ENCODE assay signal across 9 mouse cellular contexts in the genomic region with DNA sequence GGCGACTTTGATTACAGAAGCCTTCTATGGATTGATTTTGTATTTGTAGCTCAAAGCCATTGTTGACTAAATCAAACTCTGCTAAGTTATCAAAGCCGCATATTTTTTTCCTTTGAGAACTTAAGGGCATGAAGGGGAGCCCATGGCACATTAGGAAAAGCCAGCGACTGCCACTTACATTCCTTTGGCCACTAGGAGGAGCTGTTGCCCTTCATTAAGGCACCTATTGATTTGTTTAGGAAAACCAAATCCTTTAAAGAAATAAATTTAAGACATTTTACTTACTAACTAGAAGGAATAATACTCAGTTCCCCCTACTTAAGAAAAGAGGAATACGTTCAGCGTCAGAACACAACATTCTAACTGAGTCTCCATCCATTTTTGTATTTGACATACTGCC.
DNase-seq lines count a peak whose midpoint lies in the region; ATAC-seq and TF ChIP-seq lines count a peak whose summit lies in the region.
"Had no signal": no experiment of that assay in that cellular context is flagged by ENCODE, and none has a peak within 500 bp of the region (broad histone marks: within the 10 kb centered on the region; RNA-seq: fewer than 3 reads in every experiment).

No protein-coding gene starts in this region.

- peak; percentile 82 for TF ChIP-seq CTCF in cortical plate, adult 2 months (IDR thresholded peaks at IDR 0.05; ENCODE audit: extremely low read depth, insufficient read depth, low read length)
- peak; percentile 89 for TF ChIP-seq CTCF in hindbrain, postnatal 0 days (IDR thresholded peaks at IDR 0.05; ENCODE audit: low read depth)

- no peaks in the 10 kb centered on the region for H3K4me1 ChIP-seq in midbrain, embryonic 11.5 days (ENCODE audit: control insufficient read depth, insufficient read depth, low read length)
- H3K4me1 ChIP-seq in midbrain, embryonic 15.5 days, result no peaks in the 10 kb centered on the region
- peaks cover 3% of the 10 kb centered on the region; the same call in 1 of the 2 replicates for H3K4me1 ChIP-seq in cortical plate, adult 2 months (ENCODE audit: control insufficient read depth, insufficient read depth, low read length)
- no peaks in the 10 kb centered on the region for H3K4me1 ChIP-seq in hindbrain, postnatal 0 days (ENCODE audit: insufficient read depth, low read length)
- H3K4me1 ChIP-seq: hindbrain, embryonic 15.5 days had no signal

- TF ChIP-seq POLR2A in cortical plate, adult 2 months (IDR thresholded peaks at IDR 0.05; ENCODE audit: extremely low read depth, insufficient read depth, low read length), result no peak

- ATAC-seq in midbrain, embryonic 11.5 days (ENCODE audit: low FRiP score), result no peak
- ATAC-seq in midbrain, embryonic 15.5 days (replicated peaks), result no peak
- no peak for ATAC-seq in hindbrain, postnatal 0 days

- no peak overlapping the region for H3K4me3 ChIP-seq in midbrain, embryonic 11.5 days (ENCODE audit: low read depth, low read length)
- no peak overlapping the region for H3K4me3 ChIP-seq in midbrain, embryonic 15.5 days
- H3K4me3 ChIP-seq in cortical plate, adult 2 months (ENCODE audit: insufficient read depth, low read length), result no peak overlapping the region
- H3K4me3 ChIP-seq in hindbrain, postnatal 0 days (ENCODE audit: low read length), result no peak overlapping the region
- H3K4me3 ChIP-seq: hindbrain, embryonic 15.5 days had no signal

- no peaks in the 10 kb centered on the region for H3K27me3 ChIP-seq in midbrain, embryonic 11.5 days (ENCODE audit: control insufficient read depth, insufficient read depth, low read length)
- H3K27me3 ChIP-seq in midbrain, embryonic 15.5 days (replicated peaks), result no peaks in the 10 kb centered on the region
- H3K27me3 ChIP-seq in hindbrain, postnatal 0 days (ENCODE audit: insufficient read depth, low read length), result no peaks in the 10 kb centered on the region
- H3K27me3 ChIP-seq: hindbrain, embryonic 15.5 days had no signal

- DNase-seq in midbrain, embryonic 11.5 days (ENCODE audit: low spot score, missing footprints), result peak; percentile 97
- peak; percentile 79 for DNase-seq in ZHBTc4 (ENCODE audit: low read depth, low spot score)
- DNase-seq in hindbrain, postnatal 0 days (ENCODE audit: low spot score), result peak; percentile 92
- peak; percentile 70 for DNase-seq in left cerebral cortex, postnatal 4 days
- DNase-seq in retina, embryonic 14.5 days (ENCODE audit: low spot score), result peak; percentile 90
- peak; percentile 71 for DNase-seq in urinary bladder, postnatal 25 days (ENCODE audit: low spot score)

- 27% methylated on average over 5 of the region's 5 CpGs for WGBS in midbrain, embryonic 11.5 days
- WGBS in midbrain, embryonic 15.5 days, result 27% methylated on average over 5 of the region's 5 CpGs
- WGBS in hindbrain, postnatal 0 days, result 23% methylated on average over 5 of the region's 5 CpGs

- H3K27ac ChIP-seq in midbrain, embryonic 11.5 days (ENCODE audit: low read depth, low read length), result no peak overlapping the region
- H3K27ac ChIP-seq in midbrain, embryonic 15.5 days, result no peak overlapping the region
- no peak overlapping the region for H3K27ac ChIP-seq in cortical plate, adult 2 months (ENCODE audit: insufficient read depth, low read length)
- no peak overlapping the region for H3K27ac ChIP-seq in hindbrain, postnatal 0 days
- H3K27ac ChIP-seq: hindbrain, embryonic 15.5 days had no signal

- intact Hi-C loops in left cerebral cortex, postnatal 4 days (cut with DNase I), result loop anchor here (2.0 kb wide), 1 partner anchor 548 kb away; no protein-coding TSS in a partner anchor

- no peak overlapping the region for H3K9ac ChIP-seq in midbrain, embryonic 11.5 days (ENCODE audit: low read length)
- no peak overlapping the region for H3K9ac ChIP-seq in midbrain, embryonic 15.5 days
- H3K9ac ChIP-seq in hindbrain, postnatal 0 days (replicated peaks; ENCODE audit: low read length), result no peak overlapping the region
- H3K9ac ChIP-seq: hindbrain, embryonic 15.5 days had no signal

- H3K9me3 ChIP-seq in midbrain, embryonic 11.5 days (ENCODE audit: control insufficient read depth, low read length), result no peaks in the 10 kb centered on the region
- H3K9me3 ChIP-seq in midbrain, embryonic 15.5 days, result no peaks in the 10 kb centered on the region
- no peaks in the 10 kb centered on the region for H3K9me3 ChIP-seq in hindbrain, postnatal 0 days (ENCODE audit: low read length)
- H3K9me3 ChIP-seq: hindbrain, embryonic 15.5 days had no signal

- 0 out of 2 replicates have a peak, but pooled peaks cover 3% of the 10 kb centered on the region for H3K36me3 ChIP-seq in midbrain, embryonic 11.5 days (ENCODE audit: control insufficient read depth, insufficient read depth, low read length)
- H3K36me3 ChIP-seq in midbrain, embryonic 15.5 days (replicated peaks), result 0 out of 2 replicates have a peak, but pooled peaks cover 9% of the 10 kb centered on the region
- H3K36me3 ChIP-seq in hindbrain, postnatal 0 days (ENCODE audit: insufficient read depth, low read length), result peaks cover 21% of the 10 kb centered on the region

- no peak overlapping the region for H3K4me2 ChIP-seq in midbrain, embryonic 11.5 days
- no peak overlapping the region for H3K4me2 ChIP-seq in midbrain, embryonic 15.5 days
- no peak overlapping the region for H3K4me2 ChIP-seq in hindbrain, postnatal 0 days (ENCODE audit: low read depth, low read length)
- H3K4me2 ChIP-seq: hindbrain, embryonic 15.5 days had no signal
